Mouse (Mus musculus): Measurements from ENCODE around the gene Mtcl1.
"Not testable (repeated sequence)": the region's sequence is repeated elsewhere in the genome, so short reads cannot be mapped to it uniquely, and the experiment has no call there.

The Mtcl1 gene

DNA sequence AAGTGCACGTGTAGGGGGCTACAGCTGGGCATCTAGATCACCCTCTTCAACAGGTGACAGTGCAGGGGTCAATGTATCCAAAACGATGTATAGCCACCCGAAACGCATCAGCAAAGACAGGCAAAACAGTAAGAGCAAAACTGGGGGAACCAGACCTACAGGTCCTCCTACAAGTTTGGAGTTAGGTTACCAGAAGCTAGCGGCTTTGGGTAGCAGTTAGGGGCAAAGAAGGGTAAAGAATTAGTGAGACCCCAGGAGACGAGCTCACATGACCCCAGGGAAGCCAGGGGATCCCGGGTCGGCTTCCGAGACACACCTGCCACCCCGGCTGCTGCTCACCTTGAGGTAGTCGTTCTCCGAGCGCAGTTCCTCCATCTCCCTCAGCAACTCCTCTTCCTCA is 1.6 kb downstream of the Mtcl1 start:
- DNase-seq (ENCODE audit: low spot score) = no peak

DNA sequence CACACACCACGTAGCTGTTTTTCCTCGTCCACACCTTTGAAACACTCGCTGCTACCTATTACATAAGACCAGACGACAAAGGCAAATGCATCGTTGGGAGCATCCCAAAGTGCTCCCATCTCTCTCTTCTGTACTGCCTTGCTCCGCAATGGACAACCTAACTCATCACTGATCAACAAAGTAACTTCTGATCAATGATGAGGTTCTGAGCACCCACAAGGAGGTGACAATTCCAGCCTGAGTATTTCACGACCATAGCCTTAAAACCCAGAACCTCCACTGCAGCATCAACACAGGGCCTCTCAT is 2.6 kb downstream of the Mtcl1 start:
- DNase-seq (ENCODE audit: low spot score) = no peak

DNA sequence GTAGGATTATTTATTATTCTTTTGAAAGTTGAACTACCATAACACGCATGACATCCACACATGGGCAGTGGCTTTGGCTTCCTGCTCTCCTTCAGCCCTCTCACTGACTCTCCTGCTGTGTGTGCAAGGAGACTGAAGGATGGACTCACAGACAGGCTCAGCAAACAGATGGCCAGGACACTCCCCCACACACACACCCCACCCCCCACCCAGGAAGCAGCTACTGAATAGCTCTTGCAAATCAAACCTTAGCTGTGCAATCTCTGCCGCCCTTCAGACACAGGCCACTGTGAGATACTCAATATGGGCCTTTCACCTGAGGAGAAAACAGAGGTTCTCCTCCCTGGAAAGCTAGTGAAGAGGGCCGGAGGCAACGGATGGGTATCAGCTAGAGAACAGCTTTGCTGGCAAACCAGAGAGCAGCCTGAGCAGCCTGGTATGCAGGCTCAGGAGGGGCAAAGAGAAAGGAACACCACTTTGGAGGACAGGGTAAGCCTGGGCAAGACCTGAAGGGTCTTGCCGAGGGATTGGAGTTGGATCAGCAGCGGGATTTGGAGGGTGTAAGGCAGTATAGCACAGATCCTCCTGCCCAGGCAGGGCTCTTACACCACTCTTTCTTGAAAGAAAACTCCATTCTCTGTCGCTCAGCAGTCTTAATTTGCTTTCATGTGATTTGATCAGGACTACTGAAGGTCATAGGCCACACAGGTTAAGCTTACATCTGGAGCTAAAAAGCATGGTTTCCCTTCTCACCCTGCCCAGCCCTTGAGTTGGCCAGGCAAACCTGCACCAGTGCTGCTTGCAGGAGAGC is 3.1 kb downstream of the Mtcl1 start:
- DNase-seq (ENCODE audit: low spot score) = no peak

DNA sequence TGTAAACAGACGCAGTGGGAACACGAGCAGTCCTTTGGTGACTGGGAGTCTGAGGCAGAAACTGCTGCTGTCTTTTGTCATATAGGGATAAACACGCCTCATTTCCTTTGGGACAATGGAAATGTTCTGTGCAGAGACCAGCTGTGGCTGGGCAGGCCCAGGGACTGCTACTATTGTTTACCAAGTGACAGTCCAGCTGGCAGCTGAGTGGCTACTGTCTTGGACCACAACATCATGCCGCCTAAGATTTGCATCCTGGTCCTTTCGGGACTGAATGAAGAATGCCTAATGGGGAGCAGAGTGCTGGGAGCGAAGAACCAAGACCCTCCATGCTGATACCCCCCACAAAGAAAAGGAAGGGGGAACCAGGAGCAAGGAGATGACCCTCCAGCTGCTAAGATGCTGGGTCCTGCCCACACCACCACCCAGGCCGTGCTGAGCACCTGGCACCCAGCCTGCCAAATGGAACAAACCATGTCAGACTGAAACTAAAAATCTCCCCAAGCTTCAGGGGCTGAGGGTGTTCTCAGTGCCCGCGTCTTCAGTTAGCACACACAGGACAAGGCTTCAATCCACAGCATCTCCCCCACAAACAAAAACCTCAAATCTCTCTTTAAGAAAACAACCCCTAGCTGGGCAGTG is 5.4 kb downstream of the Mtcl1 start:
- DNase-seq (ENCODE audit: low spot score) = no peak

DNA sequence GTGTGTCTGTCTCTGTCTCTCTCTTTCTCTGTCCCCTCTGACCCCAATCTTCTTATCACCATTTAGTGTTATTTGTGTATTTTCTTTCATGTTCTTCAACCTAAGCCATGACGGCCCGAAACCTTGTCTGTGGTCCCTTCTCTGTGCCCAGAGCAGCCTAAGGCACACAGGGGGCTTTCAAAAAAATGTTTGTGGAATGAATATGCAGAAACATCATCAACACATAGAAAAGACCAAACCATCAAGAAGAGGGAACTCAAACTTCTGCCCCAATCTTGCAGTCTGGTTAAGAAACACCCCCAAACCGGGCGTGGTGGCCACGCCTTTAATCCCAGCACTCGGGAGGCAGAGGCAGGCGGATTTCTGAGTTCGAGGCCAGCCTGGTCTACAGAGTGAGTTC is 9.7 kb downstream of the Mtcl1 start:
- no peak for DNase-seq (ENCODE audit: low spot score)

DNA sequence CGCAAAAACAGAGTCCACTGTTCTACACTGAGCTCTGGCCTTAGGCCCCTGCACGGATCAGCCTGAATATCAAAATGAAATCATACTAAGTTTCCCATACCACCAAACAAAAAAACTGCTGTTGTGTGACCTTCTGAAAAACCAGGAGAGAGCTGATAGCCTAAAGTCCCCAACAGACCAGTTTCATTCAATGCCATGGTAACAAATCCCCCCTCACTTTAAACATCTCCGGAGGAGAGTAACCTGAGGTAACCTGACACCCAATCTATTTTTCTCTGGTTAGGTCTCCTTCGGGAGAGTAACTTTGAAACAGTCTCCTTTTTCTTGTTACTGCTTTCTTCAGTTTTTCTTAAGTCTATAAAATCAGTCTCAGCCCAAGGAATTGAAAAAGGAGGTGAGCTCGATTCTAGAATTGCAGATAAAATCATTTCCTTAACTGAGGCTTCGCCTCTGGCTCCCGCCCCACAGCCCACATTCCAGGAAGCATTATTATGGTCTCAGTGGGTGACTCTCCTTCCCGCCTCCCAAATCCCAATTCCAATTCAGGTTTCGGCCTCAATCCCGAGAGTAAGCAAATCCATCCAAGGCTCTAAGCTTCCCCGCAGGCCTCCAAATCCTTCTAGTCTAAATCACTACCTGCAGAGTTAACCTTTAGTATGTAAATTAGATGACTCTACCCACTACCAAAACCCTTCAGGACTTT is 10.3 kb downstream of the Mtcl1 start:
- no peak for DNase-seq (ENCODE audit: low spot score)

DNA sequence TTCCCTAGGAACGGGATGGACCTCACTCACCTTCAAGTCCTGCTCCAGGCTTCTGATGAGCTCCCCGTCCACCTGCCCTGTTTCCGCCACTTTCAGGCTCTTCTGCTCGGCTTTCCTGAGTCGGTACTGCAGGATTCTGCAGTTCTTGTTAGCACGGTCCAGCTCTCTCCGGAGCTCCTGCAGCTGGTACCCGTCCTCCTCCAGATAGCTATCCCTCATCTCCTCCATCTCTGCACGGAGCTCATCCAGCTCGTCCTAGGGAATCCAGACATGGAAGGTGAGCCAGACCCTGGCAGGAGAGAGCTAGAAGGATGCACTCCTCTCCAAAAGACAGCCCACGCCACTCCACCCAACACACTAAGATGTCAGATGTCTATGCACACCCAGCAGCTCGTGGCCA is 11.4 kb downstream of the Mtcl1 start:
- DNase-seq (ENCODE audit: low spot score) = no peak

DNA sequence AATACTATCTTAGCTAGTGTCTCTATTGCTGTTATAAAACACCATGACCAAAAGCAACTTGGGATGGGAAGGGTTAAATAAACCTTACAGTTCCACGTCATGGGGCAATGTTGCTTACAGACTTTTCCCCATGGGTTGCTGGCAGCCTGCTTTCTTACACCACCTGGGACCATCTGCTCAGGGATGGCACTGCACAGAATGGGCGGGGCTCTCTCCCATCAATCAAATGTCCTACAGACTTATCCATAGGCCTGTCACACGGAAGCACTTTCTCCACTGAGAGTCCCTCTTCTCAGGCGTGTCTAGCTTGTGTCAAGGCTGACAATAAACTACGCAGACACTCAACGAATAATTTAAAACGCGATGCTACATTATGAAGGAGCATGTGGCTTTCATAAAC is 12.7 kb downstream of the Mtcl1 start:
- DNase-seq (ENCODE audit: low spot score) = no peak

DNA sequence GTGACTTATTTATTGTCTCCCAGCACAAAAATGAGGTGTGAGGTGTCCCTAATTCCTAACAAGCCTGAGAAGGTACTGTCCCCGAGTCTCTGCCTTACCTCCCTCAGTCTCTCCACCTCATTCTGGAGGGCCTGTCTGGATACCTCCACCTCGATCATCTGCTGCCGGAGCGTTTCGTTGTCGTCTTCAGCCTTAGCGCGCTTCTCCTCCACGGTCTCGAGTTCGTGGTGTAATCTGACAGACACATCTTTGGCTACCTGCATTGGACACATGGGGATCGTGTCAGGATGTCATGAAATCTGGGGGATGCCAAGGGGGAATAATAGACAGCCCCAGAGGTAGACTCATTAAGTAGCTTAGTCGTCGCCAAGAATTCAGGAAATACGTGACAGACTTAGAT is 13.6 kb downstream of the Mtcl1 start:
- no peak for DNase-seq (ENCODE audit: low spot score)

DNA sequence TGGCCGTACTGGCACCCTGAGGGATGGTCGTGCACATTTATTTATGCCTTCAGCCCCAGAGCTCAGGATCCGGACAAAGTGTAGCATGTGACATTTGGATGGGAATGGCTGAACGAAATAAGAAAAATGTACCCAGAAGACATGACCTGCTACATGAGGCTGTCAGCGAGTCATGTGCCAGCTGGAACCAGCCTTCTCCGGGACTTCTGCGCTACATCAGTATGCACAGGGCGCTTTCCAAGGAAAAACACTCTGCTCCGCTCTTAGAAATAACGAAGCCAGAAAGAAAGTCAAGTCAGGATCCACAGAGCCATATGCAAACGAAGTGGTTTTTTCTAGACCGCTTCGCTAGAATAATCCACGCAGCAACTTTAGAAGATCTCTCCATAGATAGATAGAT is 14.5 kb downstream of the Mtcl1 start:
- DNase-seq (ENCODE audit: low spot score) = no peak

DNA sequence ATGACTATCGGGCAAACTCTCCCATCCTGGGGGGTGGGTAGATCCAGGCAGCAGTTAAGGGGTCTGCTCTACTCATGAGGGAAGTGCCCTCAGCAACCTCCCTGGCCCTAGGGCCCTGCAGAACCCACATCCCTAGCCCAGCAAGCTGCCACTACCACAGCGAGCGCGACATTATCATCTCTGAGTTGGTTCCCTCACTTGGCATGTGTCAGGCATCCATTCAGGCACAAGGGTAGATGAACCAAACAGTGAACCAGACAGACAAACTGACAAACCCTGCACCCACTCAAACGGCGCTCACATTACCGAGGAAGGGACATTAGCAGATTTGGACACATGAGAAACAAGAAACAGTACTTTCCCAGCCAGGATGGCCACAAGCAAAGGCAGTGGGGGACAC is 15.0 kb downstream of the Mtcl1 start:
- DNase-seq (ENCODE audit: low spot score) = no peak

DNA sequence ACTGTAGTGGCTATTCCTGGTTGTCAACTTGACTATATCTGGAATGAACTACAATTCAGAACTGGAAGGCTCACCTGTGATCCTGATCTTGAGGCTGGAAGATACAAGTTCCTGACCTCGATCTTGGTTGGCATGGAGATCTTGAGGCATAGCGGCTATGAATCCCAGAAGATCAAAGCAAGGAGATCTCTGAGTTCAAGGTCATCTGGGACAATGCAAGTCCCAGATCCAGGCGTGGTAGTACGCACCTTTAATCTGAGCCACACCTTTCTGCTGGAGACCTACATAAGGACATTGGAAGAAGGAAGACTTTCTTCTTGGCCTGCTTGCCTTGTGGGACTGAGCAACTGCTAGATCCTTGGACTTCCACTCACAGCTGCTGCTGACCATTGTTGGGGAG is 24.9 kb downstream of the Mtcl1 start:
- not testable (repeated sequence) for DNase-seq (ENCODE audit: low spot score)

DNA sequence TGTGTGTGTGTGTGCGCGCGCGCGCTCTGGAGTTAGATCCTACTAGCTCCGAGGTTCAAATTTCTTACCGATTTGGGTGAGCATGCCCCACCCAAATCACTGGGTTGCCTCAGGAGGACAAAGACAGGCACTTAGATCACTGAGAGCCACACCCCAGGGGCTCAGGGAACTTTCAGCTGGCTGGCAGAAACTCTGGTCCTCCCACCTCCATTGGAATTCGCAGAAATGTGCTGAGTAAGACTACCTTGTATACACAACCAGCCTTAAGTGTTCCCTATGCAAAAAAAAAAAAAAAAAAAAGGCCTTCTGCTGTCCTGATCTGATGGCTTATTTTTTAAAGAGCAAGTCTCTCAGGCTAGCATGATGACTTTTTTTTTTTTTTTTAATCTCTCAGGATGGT is 30.1 kb downstream of the Mtcl1 start:
- no peak for DNase-seq (ENCODE audit: low spot score)

DNA sequence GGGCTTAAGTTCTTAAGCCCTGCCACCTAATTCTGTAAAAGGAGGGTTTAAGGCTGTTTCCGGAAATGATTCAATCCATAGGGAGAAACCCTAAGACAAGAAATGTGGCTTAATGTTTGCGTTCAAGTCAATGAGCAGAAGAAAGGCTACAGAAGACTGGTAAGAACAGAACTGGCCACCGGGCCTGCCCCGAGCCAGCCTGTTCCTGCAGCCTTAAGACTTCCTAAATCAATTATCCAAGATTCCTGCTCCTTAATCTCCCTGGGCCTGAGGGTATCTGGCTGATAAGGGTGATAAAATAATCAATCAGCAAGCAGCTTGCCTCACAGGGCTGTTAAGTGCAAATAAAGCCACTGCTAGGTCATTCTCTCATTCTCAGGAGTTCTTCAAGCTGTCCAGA is 31.8 kb downstream of the Mtcl1 start:
- DNase-seq (ENCODE audit: low spot score) = no peak

DNA sequence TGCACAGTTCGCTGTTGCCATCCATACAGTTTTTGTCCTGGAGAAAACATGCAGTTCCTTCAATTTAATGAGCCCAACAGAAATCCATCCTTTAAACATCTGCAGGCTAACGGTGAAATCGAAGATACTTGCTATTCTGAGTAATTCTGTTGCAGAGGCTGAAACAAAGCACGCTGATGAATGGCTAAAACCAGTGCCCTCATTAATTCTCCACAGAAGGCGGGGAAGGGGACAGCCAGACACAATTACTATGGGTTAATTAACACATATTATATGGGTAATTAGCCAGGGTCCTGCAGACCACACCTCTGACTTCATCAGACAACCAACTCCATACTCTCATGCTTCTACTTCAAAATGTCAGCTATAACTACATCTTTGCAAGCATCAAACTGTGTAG is 32.2 kb downstream of the Mtcl1 start:
- no peak for DNase-seq (ENCODE audit: low spot score)

DNA sequence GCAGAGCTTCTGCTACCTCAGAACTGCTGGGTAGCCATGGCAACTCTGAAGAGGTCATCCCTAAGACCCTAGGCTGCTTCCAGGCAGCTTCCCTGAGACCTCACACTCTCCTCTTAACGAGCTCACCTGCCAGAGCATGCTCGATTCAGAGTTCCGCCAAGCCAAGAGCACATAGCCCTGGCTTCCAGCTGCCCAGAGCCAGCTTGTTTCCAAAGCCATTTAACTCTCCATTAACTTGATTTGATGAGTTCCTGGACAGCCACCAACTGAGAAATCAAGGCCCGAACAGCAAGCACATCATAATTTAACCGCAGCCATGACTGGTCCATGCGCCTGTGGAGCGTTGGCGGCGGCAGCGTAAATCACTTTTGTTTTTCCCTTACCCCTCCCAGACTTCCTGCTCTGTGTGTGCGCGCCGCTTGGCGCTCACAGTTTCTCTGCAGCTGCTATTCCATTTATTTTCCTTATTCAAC is 32.7 kb downstream of the Mtcl1 start:
- DNase-seq (ENCODE audit: low spot score) = no peak

DNA sequence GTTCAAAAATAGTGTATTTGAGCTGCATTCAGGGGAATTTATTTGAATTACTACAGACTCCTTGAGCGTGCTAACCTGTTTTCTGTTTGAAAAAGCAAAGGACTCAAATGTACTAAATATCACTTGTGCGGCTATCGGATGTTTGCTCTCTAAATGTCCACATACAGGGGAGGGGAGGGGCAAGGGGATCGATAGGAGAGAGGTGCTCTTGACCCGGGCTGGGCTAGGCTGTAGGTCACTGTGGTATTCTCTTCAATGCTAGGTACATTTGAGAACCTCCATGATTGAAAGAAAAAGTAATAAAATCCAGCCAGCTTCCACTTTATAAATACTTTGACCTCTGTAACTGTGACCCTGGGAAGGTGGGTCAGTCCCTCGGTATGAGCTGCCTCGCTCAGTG is 33.1 kb downstream of the Mtcl1 start:
- DNase-seq (ENCODE audit: low spot score) = no peak

DNA sequence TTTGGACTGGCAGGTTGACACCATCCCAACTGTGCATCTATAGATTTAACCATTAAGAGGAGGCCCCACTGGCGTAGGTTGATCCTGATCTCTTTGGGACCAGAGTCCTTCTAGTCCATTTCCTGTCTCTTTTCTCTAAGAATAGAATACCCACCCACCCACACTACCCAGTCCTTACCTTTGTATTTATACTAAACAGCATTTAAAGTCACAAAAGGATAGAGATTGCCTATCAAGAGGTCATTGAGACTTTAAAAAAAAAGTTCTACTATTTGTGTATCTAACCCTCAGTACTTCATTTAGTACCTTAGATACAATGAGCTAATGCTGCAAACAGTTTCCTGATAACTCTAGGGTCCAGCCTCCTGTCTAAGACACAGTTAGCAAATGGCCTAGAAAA is 35.2 kb downstream of the Mtcl1 start:
- DNase-seq (ENCODE audit: low spot score) = no peak

DNA sequence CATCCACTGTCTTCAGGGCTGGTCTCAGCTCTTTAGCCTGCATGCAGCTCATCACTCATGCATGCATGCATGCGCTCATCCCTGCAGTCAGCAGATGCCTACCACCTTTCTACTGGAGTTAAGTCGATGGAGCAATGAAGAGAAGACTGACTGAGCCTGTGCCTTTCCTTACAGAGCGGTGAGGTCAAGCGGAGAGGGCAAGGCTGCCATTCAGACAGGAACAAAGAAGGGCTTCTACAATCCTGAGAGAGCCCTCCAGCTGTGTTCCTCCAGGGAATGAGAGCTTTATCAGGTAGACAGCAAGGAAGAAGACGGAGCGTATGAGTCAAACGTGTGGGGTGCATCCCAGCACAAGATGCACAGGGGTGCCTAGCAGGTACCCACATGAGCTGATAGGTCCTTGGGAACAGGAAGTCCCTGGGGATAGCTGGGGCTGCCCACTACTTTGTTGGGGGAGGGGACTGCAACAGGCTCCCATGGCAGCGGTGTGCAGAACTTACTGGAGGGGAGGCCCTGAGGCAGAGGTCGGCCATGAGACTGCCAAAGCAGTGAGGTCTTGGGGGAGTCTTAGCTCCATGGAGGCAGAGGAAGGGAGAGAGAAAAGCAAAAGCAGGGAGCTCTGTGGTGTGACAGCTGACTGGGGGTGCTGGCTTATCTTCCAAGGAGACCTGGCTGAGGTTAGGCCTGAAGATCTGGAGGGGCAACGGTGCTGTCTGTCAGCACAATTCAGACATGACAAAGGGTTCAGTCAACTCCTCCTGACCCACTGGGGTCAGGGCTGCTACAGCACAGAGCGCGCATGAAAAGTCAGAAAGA is 37.2 kb downstream of the Mtcl1 start:
- no peak for DNase-seq (ENCODE audit: low spot score)

DNA sequence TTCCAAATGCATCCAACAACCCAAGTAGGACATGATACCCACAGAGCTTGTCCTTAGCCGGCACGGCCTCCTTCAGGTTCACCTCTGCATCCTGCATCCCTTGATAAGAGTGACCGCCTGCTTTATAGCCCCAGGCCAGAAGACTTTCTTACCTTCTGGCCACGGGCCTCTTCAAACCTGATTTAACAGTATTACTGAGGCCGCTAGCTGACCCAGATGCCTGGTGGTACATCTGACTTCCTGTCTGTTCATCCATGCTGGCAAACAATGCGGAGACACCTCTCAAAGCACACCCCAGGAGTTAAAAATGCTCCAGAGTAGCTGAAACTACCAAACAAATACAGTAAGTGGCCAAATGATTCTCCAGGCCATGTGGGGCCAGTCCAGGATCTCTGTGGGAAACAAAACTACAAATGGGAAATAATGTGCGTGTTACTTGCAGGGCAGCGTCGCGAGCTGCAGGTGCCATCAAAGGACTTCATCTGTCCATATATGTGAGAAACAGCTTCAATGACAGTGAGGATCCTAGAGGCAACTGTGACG is 38.6 kb downstream of the Mtcl1 start:
- no peak for DNase-seq (ENCODE audit: low spot score)

DNA sequence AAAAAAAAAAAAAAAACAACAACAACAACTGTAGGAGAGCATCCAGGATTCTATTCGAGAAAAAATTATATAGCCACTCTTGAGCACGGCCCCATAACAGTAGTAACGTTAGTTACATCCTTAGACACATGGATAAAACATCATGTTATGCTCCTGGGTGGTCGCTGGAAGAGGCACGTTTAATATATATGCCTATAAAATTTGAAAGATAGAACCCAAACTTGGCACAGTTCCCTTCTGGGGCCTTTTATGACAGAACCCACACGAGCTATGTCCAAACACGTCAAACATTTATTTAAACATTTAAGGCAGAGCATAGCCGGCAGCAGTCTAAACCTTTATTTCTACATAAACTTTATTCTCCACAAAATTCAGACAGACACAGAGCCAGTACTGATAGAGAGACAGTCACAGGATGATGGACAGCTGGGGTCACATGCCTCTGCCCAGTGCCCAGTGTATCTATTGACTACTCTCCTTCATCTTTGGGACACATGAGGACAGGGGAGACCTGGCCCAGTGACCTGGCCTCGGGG is 40.4 kb downstream of the Mtcl1 start:
- DNase-seq (ENCODE audit: low spot score) = no peak

DNA sequence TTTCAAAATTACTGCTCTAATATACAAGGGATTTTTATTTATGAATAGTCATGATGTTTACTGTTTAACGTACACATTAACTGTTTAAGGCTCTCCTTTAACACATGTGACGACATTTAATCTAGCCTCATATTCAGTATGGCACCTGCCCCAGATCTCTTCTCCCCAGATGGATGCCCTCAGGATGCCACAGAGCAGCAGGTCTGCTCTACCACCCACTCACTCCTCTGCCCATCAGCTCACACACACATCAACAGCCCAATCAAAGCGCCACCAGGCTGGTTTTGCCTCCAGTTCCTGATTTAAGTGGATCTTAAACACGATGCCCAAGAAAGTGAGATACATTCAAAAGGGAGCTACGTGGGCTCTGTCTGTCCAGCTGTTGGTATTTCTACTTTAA is 41.1 kb downstream of the Mtcl1 start:
- DNase-seq (ENCODE audit: low spot score) = no peak
